Mouse (Mus musculus) lung, embryonic 14.5 days (tissue): ENCODE data around the gene Gm11564. TPM values are rescaled to one million over a fixed set of nuclear protein-coding genes. Genes with fewer than 3 reads are reported as not detected.
"Not testable (repeated sequence)": the region's sequence is repeated elsewhere in the genome, so short reads cannot be mapped to it uniquely, and the experiment has no call there.

ENCODE experiments used
- ATAC-seq: fragments of 200-750 bp; cut with Nextera tagmentation; 2 replicates; pipeline ENCODE4 v1.8.0; 2017; ENCODE audit warnings: mild to moderate bottlenecking, moderate TSS enrichment, moderate library complexity; ENCODE audit not compliant: insufficient read depth
- DNase-seq: peaks from one replicate; pipeline ENCODE4 v3.0.0-alpha.2; 2015
- H3K27ac ChIP-seq: fragments of 300-500 bp; sonication (generic); 2 replicates; pipeline ENCODE4 v1.5.1; 2014; ENCODE audit warnings: low read depth, mild to moderate bottlenecking, moderate library complexity
- H3K27me3 ChIP-seq: fragments of 300-500 bp; sonication (generic); 2 replicates; pipeline ENCODE4 v1.6.1; 2014; ENCODE audit warnings: low read length, control low read depth; ENCODE audit not compliant: insufficient read depth
- H3K36me3 ChIP-seq: fragments of 300-500 bp; sonication (generic); 2 replicates; pipeline ENCODE4 v1.6.1; 2014; ENCODE audit warnings: control low read depth; ENCODE audit not compliant: insufficient read depth
- H3K4me1 ChIP-seq: fragments of 300-500 bp; sonication (generic); 2 replicates; pipeline ENCODE4 v1.6.1; 2014; ENCODE audit warnings: antibody characterized with exemption, control low read depth; ENCODE audit not compliant: insufficient read depth
- H3K4me2 ChIP-seq: fragments of 300-500 bp; sonication (generic); 2 replicates; pipeline ENCODE4 v1.6.1; 2014; ENCODE audit warnings: mild to moderate bottlenecking
- H3K4me3 ChIP-seq: fragments of 300-500 bp; sonication (generic); 2 replicates; pipeline ENCODE4 v1.5.1; 2014; ENCODE audit warnings: low read depth, low read length
- H3K9ac ChIP-seq: fragments of 300-500 bp; sonication (generic); 2 replicates; pipeline ENCODE4 v1.6.1; 2014
- H3K9me3 ChIP-seq: fragments of 300-500 bp; sonication (generic); 2 replicates; pipeline ENCODE4 v1.6.1; 2016; ENCODE audit warnings: low read depth, low read length, control low read depth
- CTCF ChIP-seq: IDR thresholded peaks from 2 replicates; pipeline ENCODE4 v1.5.1; 2016; ENCODE audit warnings: antibody characterized with exemption, low read depth
- WGBS: fragments of 180-500 bp; shearing (Covaris S2); extraction: QIAGEN DNeasy Blood & Tissue Kit; methylation state at CpG from one replicate; pipeline ENCODE4 v1.1.7; 2014; 5-methylcytosine and 5-hydroxymethylcytosine counted together
- polyA plus RNA-seq: library from polyadenylated mRNA; unstranded; fragments of >200 nt; fragmentation: Nextera tagmentation; extraction: Ambion mirVana; gene quantifications from 2 replicates; pipeline ENCODE4 v1.2.1, GENCODE M21; 2014

Gene Gm11564
- not detected in 2 replicates for polyA plus RNA-seq

DNA sequence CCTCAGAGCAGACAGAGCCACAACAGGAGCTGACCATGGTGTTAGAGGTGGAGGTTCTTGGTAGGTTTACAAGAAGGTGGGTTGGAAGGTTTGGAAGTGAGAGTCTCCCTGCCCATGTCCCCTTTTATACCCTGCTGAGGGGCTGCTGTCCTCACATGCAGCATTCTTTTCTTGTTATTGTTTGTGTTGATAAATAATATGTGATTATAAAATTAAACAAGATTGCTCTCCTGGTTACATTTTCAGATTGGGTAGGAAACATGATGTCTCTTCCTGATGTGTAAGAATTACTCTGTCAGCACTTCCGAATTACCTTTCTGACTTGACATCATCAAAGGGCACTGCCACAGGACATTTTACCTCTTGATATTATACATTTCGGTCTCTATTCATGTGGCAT, at the start of gene Gm11564:
Gene Gm11564, minus strand, starts transcription at position 101 of the 400 bp plus-strand sequence.
- H3K27ac ChIP-seq, H3K4me2 ChIP-seq, DNase-seq, H3K9me3 ChIP-seq, H3K36me3 ChIP-seq, H3K4me1 ChIP-seq, ATAC-seq, H3K27me3 ChIP-seq, H3K4me3 ChIP-seq, H3K9ac ChIP-seq: not testable (repeated sequence)
- WGBS, result 79% methylated on average over 2 of the region's 2 CpGs

GRCm38 (mm10) chr11:99864176-99864575, 48.7 kb upstream of the Gm11564 start, which contains the start of gene Gm11559:
Gm11559 (plus strand) TSS chr11:99864476.
- H3K4me1 ChIP-seq, ATAC-seq, DNase-seq, H3K9me3 ChIP-seq, H3K27ac ChIP-seq, H3K27me3 ChIP-seq, H3K9ac ChIP-seq, H3K36me3 ChIP-seq, H3K4me2 ChIP-seq, H3K4me3 ChIP-seq: not testable (repeated sequence)
- WGBS, result 56% methylated on average over 1 of the region's 1 CpGs

- no peak for ATAC-seq
- no peak overlapping the region for H3K4me2 ChIP-seq
- H3K9me3 ChIP-seq, result no peaks in the 10 kb centered on the region
- 65% methylated on average over 2 of the region's 2 CpGs for WGBS
- H3K27me3 ChIP-seq, result no peaks in the 10 kb centered on the region
- no peak for DNase-seq
- TF ChIP-seq CTCF, result no peak
- H3K27ac ChIP-seq, result no peak overlapping the region
- H3K4me1 ChIP-seq, result no peaks in the 10 kb centered on the region
- no peaks in the 10 kb centered on the region for H3K36me3 ChIP-seq
- H3K9ac ChIP-seq, result no peak overlapping the region
- no peak overlapping the region for H3K4me3 ChIP-seq
Measured at GRCm38 (mm10) chr11:99858761-99859160, 43.3 kb upstream of the Gm11564 start.

DNA sequence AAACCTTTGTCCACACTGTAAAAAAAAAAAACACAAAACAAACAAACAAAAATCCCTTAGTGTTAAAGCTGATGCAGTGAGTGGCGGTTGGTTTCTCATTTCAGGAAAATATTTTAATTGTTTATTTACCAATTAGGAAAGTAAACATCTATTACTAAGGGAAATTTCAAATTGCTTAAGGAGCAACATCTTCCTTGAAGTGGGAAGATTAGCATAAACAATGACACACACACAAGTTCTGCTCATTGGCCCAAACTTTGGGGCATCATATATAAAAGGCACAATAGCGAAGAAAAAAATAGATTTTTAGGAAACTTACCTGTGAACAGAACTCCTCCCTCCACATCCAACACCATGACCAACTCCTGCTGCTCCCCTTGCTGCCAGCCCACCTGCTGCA, 42.2 kb upstream of the Gm11564 start, which contains the start of gene Gm11568:
Gene Gm11568, plus strand, starts transcription at position 301 of the 400 bp plus-strand sequence.
- H3K27ac ChIP-seq, result no peak within 1 kb of the TSS
- no peaks in the 10 kb centered on the region for H3K9me3 ChIP-seq
- H3K4me3 ChIP-seq, result no peak within 1 kb of the TSS
- H3K36me3 ChIP-seq, result no peaks in the 10 kb centered on the region
- H3K27me3 ChIP-seq, result no peaks in the 10 kb centered on the region
- 81% methylated on average over 2 of the region's 2 CpGs for WGBS
- H3K4me1 ChIP-seq, result no peaks in the 10 kb centered on the region
- no peak within 1 kb of the TSS for H3K4me2 ChIP-seq
- no peak for DNase-seq
- no peak within 1 kb of the TSS for H3K9ac ChIP-seq
- no peak for ATAC-seq
- no peak for TF ChIP-seq CTCF

GRCm38 (mm10) chr11:99854121-99854520, 38.7 kb upstream of the Gm11564 start:
- Histone ChIP-seq H3K4me2 (no peak overlapping the region), H3K4me1 (no peaks in the 10 kb centered on the region), H3K4me3 (no peak overlapping the region), H3K36me3 (no peaks in the 10 kb centered on the region), H3K27ac (no peak overlapping the region), H3K27me3 (no peaks in the 10 kb centered on the region), H3K9me3 (no peaks in the 10 kb centered on the region), H3K9ac (no peak overlapping the region)
- peak; percentile 37 for DNase-seq
- peak; percentile 59 for TF ChIP-seq CTCF
- 51% methylated on average over 3 of the region's 3 CpGs for WGBS
- no peak for ATAC-seq

DNA sequence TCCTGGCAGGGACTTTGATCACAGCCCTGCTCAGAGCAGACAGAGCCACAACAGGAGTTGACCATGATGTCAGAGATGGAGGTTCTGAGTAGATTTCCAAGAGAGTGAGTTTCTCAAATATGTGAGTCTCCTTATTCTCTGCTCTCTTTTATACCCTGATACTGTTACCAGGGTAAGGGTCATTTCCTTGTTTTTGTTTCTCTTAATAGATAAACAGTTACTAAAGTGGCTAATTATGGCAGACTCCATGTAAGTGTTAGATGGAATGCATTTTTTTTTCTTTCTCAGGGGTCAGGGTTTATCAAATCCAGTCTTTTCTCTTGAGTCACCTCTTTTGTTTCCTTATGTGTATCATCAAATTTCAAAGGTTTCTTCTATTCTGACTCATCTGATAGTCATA, 36.0 kb upstream of the Gm11564 start, which contains the start of gene Krtap4-16:
Gene Krtap4-16, minus strand, starts transcription at position 101 of the 400 bp plus-strand sequence.
- Histone ChIP-seq H3K27ac (no peak within 1 kb of the TSS), H3K4me1 (no peaks in the 10 kb centered on the region), H3K4me2 (no peak within 1 kb of the TSS), H3K9ac (no peak within 1 kb of the TSS), H3K9me3 (no peaks in the 10 kb centered on the region), H3K27me3 (no peaks in the 10 kb centered on the region), H3K36me3 (no peaks in the 10 kb centered on the region), H3K4me3 (no peak within 1 kb of the TSS)
- TF ChIP-seq CTCF, result no peak
- DNase-seq (no peak), ATAC-seq (no peak)

- 83% methylated on average over 2 of the region's 2 CpGs for WGBS
- no peak for TF ChIP-seq CTCF
Measured at GRCm38 (mm10) chr11:99846746-99847145, 31.3 kb upstream of the Gm11564 start.

DNA sequence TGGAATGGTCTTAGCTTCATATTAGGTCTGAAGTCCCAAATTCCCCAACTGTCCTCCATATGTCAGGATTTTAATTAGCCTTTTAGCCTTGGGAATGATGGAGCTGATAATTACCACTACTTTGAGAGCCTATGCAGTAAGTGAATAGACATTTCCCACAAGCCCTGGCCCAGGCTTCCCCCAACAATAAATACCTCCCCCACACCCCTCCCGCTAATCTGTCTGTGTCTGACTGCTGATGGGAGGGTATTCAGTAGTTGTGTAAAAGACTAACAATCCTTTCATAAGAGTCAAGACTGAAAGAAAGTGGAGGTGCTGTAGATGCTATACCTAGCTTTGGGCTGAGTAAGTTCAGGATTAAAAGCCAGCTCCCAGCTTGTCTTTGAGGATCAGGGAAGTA, 26.7 kb upstream of the Gm11564 start:
- H3K4me3 ChIP-seq, result no peak overlapping the region
- ATAC-seq (no peak), DNase-seq (no peak)
- TF ChIP-seq CTCF, result no peak
- H3K36me3 ChIP-seq, result no peaks in the 10 kb centered on the region
- no peaks in the 10 kb centered on the region for H3K4me1 ChIP-seq
- no peak overlapping the region for H3K9ac ChIP-seq
- no peaks in the 10 kb centered on the region for H3K9me3 ChIP-seq
- H3K27me3 ChIP-seq, result no peaks in the 10 kb centered on the region
- no peak overlapping the region for H3K27ac ChIP-seq
- H3K4me2 ChIP-seq, result no peak overlapping the region
- WGBS, result 91% methylated on average over 1 of the region's 1 CpGs

More at GRCm38 (mm10) chr11:99846746-99847145, 31.3 kb upstream of the Gm11564 start:
- Histone ChIP-seq H3K27ac (no peak overlapping the region), H3K36me3 (no peaks in the 10 kb centered on the region), H3K4me3 (no peak overlapping the region), H3K27me3 (no peaks in the 10 kb centered on the region), H3K9me3 (no peaks in the 10 kb centered on the region), H3K4me2 (no peak overlapping the region), H3K9ac (no peak overlapping the region), H3K4me1 (no peaks in the 10 kb centered on the region)
- no peak for ATAC-seq
- DNase-seq, result no peak
